Mouse (Mus musculus): ENCODE measurements around the gene Kank2. TPM values are rescaled to one million over a fixed set of nuclear protein-coding genes. Genes with fewer than 3 reads are reported as not detected.

Gene Kank2
- 3.9 and 4.7 TPM in 2 replicates for polyA plus RNA-seq (2015; fragmentation: Nextera tagmentation; extraction: Ambion mirVana)

DNA sequence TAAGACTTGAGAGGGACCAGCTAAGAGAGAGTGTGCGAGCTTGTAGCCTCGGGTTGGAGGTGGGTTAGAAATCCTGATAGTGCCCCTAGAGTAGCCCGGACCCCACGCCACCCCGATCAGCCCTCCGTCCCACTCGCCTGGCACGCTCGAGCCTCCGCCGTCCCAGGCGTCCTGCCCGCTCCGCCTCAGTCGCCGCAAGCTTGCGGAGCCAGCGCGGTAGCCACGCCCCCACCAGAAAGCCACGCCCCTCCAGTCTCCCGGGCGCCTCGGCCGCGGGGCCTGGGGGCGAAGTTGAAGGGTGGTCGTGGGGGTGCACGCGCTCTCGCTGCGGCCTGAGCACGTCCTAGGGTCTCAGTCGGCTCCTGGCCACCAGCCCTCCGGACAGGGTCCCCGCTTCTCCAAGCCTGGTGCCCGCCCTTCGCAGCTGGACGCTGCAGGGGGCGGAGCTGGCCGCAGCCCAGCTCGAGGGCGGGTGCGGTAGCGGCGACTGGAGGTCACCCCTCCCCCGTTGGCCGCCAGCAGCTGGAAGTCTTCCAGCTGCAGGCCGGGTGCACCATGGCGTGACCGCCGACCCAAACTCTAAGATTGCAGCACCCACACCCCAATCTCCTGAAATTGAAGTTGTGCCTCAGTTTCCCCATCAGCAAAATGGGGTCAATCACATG lies at the start of gene Kank2:
Kank2 (minus strand) TSS at position 400 of the 665 bp plus-strand sequence.
- under 1% methylated on average over 39 of the region's 52 CpGs for WGBS
- H3K9ac ChIP-seq (ENCODE audit: low read depth, low read length) = peak within 1 kb of the TSS; percentile 83

GRCm38 (mm10) chr9:21847926-21848325 lies 49.4 kb upstream of the Kank2 start:
- 34% methylated on average over 10 of the region's 10 CpGs for WGBS
- Histone ChIP-seq H3K4me3 (ENCODE audit: low read length) (no peak overlapping the region), H3K4me1 (ENCODE audit: control insufficient read depth, insufficient read depth, low read depth, low read length) (peaks cover 3% of the 10 kb centered on the region; the same call in 1 of the 2 replicates), H3K36me3 (ENCODE audit: control insufficient read depth, insufficient read depth, low read length) (no peaks in the 10 kb centered on the region), H3K4me2 (ENCODE audit: low read length) (no peak overlapping the region), H3K9ac (ENCODE audit: low read depth, low read length) (no peak overlapping the region), H3K9me3 (ENCODE audit: control insufficient read depth, low read length) (no peaks in the 10 kb centered on the region), H3K27me3 (replicated peaks; ENCODE audit: control insufficient read depth, insufficient read depth, low read length) (no peaks in the 10 kb centered on the region), H3K27ac (ENCODE audit: low read depth, low read length) (peak overlapping the region; percentile 62)
- ATAC-seq = no peak

More for the DNA sequence above, at the start of gene Kank2:
- H3K4me1 ChIP-seq (ENCODE audit: control insufficient read depth, insufficient read depth, low read depth, low read length) = peaks cover 13% of the 10 kb centered on the region
- H3K9me3 ChIP-seq (ENCODE audit: control insufficient read depth, low read length) = no peaks in the 10 kb centered on the region
- no peaks in the 10 kb centered on the region for H3K36me3 ChIP-seq (ENCODE audit: control insufficient read depth, insufficient read depth, low read length)
- peak; percentile 79 for ATAC-seq
- H3K4me3 ChIP-seq (ENCODE audit: low read length) = peak within 1 kb of the TSS; percentile 70
- peak within 1 kb of the TSS; percentile 77 for H3K4me2 ChIP-seq (ENCODE audit: low read length)
- peak within 1 kb of the TSS; percentile 66 for H3K27ac ChIP-seq (ENCODE audit: low read depth, low read length)
- H3K27me3 ChIP-seq (replicated peaks; ENCODE audit: control insufficient read depth, insufficient read depth, low read length) = no peaks in the 10 kb centered on the region; the same call in 1 of the 2 replicates

DNA sequence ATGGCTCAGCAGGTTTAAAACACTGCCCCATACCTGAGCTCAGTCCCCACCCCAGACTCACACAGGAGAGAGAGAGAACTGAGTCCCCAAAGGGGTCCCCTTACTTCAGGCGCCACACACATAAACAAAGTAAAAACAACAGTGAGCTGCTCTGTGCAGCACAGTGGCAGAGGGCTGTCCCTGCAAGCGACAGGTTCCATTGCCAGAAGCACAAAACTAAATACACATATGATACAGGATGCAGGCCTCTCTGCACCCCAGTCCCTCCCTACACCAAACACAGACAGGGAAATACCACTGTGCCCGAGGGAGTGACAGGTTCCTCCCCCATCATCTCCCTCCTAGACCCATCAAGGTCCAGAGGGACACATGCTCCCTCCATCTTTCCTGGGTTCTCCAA lies 48.9 kb upstream of the Kank2 start:
- Histone ChIP-seq H3K9me3 (ENCODE audit: control insufficient read depth, low read length) (no peaks in the 10 kb centered on the region), H3K4me2 (ENCODE audit: low read length) (no peak overlapping the region; the same call in 1 of the 2 replicates), H3K4me1 (ENCODE audit: control insufficient read depth, insufficient read depth, low read depth, low read length) (peaks cover 3% of the 10 kb centered on the region; the same call in 1 of the 2 replicates), H3K9ac (ENCODE audit: low read depth, low read length) (no peak overlapping the region), H3K4me3 (ENCODE audit: low read length) (no peak overlapping the region), H3K27me3 (replicated peaks; ENCODE audit: control insufficient read depth, insufficient read depth, low read length) (no peaks in the 10 kb centered on the region), H3K36me3 (ENCODE audit: control insufficient read depth, insufficient read depth, low read length) (no peaks in the 10 kb centered on the region), H3K27ac (ENCODE audit: low read depth, low read length) (peak overlapping the region; percentile 62)
- 24% methylated on average over 3 of the region's 3 CpGs for WGBS
- ATAC-seq = no peak

GRCm38 (mm10) chr9:21846755-21847341 lies 48.3 kb upstream of the Kank2 start:
- peak; percentile 25; the same call in 1 of the 2 replicates for ATAC-seq
- Histone ChIP-seq H3K36me3 (ENCODE audit: control insufficient read depth, insufficient read depth, low read length) (no peaks in the 10 kb centered on the region), H3K4me2 (ENCODE audit: low read length) (peak overlapping the region; percentile 31), H3K27ac (ENCODE audit: low read depth, low read length) (peak overlapping the region; percentile 67), H3K9me3 (ENCODE audit: control insufficient read depth, low read length) (no peaks in the 10 kb centered on the region), H3K27me3 (replicated peaks; ENCODE audit: control insufficient read depth, insufficient read depth, low read length) (no peaks in the 10 kb centered on the region), H3K9ac (ENCODE audit: low read depth, low read length) (no peak overlapping the region; the same call in 1 of the 2 replicates), H3K4me1 (ENCODE audit: control insufficient read depth, insufficient read depth, low read depth, low read length) (no peaks in the 10 kb centered on the region), H3K4me3 (ENCODE audit: low read length) (no peak overlapping the region; the same call in 1 of the 2 replicates)
- 20% methylated on average over 11 of the region's 11 CpGs for WGBS

GRCm38 (mm10) chr9:21845381-21846080 lies 47.0 kb upstream of the Kank2 start:
- H3K4me2 ChIP-seq (ENCODE audit: low read length) = no peak overlapping the region
- H3K27ac ChIP-seq (ENCODE audit: low read depth, low read length) = no peak overlapping the region
- 60% methylated on average over 14 of the region's 14 CpGs for WGBS
- no peaks in the 10 kb centered on the region for H3K4me1 ChIP-seq (ENCODE audit: control insufficient read depth, insufficient read depth, low read depth, low read length)
- H3K9ac ChIP-seq (ENCODE audit: low read depth, low read length) = no peak overlapping the region
- no peaks in the 10 kb centered on the region for H3K27me3 ChIP-seq (replicated peaks; ENCODE audit: control insufficient read depth, insufficient read depth, low read length)
- no peak for ATAC-seq
- H3K9me3 ChIP-seq (ENCODE audit: control insufficient read depth, low read length) = no peaks in the 10 kb centered on the region
- no peaks in the 10 kb centered on the region for H3K36me3 ChIP-seq (ENCODE audit: control insufficient read depth, insufficient read depth, low read length)
- no peak overlapping the region for H3K4me3 ChIP-seq (ENCODE audit: low read length)

DNA sequence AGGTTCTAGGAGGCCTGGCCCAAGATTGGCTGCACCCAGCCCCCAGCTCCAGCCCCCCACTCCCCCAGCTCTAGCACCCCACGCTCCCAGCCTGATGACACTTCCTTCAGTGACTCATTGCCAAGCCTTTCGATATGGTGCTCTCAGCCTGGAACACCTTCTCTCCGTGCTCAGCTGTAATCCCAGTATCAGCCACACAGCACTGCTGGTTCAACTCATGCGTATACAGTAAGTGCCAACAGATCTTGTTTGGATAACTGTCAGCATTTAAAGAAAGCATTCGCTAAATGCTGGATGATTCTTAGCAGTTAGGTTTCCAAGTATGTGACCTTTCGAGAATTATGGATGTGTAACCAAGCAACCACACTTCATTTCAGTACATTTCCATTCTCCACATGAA lies 44.5 kb upstream of the Kank2 start:
- no peaks in the 10 kb centered on the region for H3K36me3 ChIP-seq (ENCODE audit: control insufficient read depth, insufficient read depth, low read length)
- H3K4me1 ChIP-seq (ENCODE audit: control insufficient read depth, insufficient read depth, low read depth, low read length) = no peaks in the 10 kb centered on the region
- 89% methylated on average over 6 of the region's 6 CpGs for WGBS
- no peak overlapping the region for H3K4me3 ChIP-seq (ENCODE audit: low read length)
- no peak overlapping the region for H3K9ac ChIP-seq (ENCODE audit: low read depth, low read length)
- H3K27ac ChIP-seq (ENCODE audit: low read depth, low read length) = no peak overlapping the region
- no peak overlapping the region for H3K4me2 ChIP-seq (ENCODE audit: low read length)
- no peaks in the 10 kb centered on the region for H3K9me3 ChIP-seq (ENCODE audit: control insufficient read depth, low read length)
- H3K27me3 ChIP-seq (replicated peaks; ENCODE audit: control insufficient read depth, insufficient read depth, low read length) = no peaks in the 10 kb centered on the region
- no peak for ATAC-seq

- Histone ChIP-seq H3K4me3 (ENCODE audit: low read length) (no peak overlapping the region), H3K36me3 (ENCODE audit: control insufficient read depth, insufficient read depth, low read length) (no peaks in the 10 kb centered on the region), H3K4me2 (ENCODE audit: low read length) (no peak overlapping the region), H3K9ac (ENCODE audit: low read depth, low read length) (no peak overlapping the region), H3K27me3 (replicated peaks; ENCODE audit: control insufficient read depth, insufficient read depth, low read length) (no peaks in the 10 kb centered on the region), H3K9me3 (ENCODE audit: control insufficient read depth, low read length) (no peaks in the 10 kb centered on the region), H3K27ac (ENCODE audit: low read depth, low read length) (no peak overlapping the region), H3K4me1 (ENCODE audit: control insufficient read depth, insufficient read depth, low read depth, low read length) (no peaks in the 10 kb centered on the region)
- no peak for ATAC-seq
- WGBS = 56% methylated on average over 5 of the region's 5 CpGs
These were observed 43.8 kb upstream of the Kank2 start for GRCm38 (mm10) chr9:21842391-21842790.

DNA sequence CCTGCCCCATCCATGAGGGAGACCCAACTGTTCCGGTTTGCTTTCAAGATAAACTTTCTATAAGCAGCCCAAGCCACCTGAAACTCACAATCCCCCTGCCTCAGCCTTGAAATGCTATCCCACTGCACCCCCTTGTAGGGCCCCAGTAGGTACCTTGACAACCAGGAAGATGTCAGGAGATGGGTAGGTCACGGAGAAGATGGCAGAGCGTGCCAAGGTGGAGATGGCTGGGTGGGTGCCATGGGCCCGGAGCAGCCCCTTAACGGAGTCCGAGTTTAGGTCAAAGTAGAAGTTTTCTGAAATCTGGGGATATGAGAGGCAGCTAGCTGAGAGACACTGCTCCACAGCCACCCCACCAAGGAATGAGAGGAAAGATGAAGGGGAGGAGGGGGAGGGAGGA lies 42.8 kb upstream of the Kank2 start:
- ATAC-seq = no peak
- Histone ChIP-seq H3K9ac (ENCODE audit: low read depth, low read length) (no peak overlapping the region), H3K36me3 (ENCODE audit: control insufficient read depth, insufficient read depth, low read length) (no peaks in the 10 kb centered on the region), H3K4me2 (ENCODE audit: low read length) (no peak overlapping the region), H3K4me1 (ENCODE audit: control insufficient read depth, insufficient read depth, low read depth, low read length) (no peaks in the 10 kb centered on the region), H3K27me3 (replicated peaks; ENCODE audit: control insufficient read depth, insufficient read depth, low read length) (no peaks in the 10 kb centered on the region), H3K9me3 (ENCODE audit: control insufficient read depth, low read length) (no peaks in the 10 kb centered on the region), H3K4me3 (ENCODE audit: low read length) (no peak overlapping the region), H3K27ac (ENCODE audit: low read depth, low read length) (no peak overlapping the region)
- WGBS = 97% methylated on average over 6 of the region's 6 CpGs
